In genomic region chr2:18766821-18767541, GRCm38 (mm10) we compare ENCODE assay signal across 8 mouse cellular contexts.
DNase-seq lines count a peak whose midpoint lies in the region; ATAC-seq and TF ChIP-seq lines count a peak whose summit lies in the region.

No protein-coding gene starts in this region.

- no peaks in the 10 kb centered on the region for H3K79me2 ChIP-seq in myocyte (ENCODE audit: control insufficient read depth, insufficient read depth)

- H3ac ChIP-seq in myocyte (ENCODE audit: control insufficient read depth, insufficient read length): peak overlapping the region; percentile 81

- peak; percentile 58 for ATAC-seq in erythroid progenitor cell, adult 5-6 weeks (replicated peaks; ENCODE audit: low FRiP score, poor library complexity, severe bottlenecking)
- ATAC-seq in heart, embryonic 13.5 days (ENCODE audit: extremely low read depth, insufficient number of reproducible peaks, low FRiP score, low TSS enrichment): peak; percentile 58; the same call in 1 of the 2 replicates
- ATAC-seq in liver, embryonic 11.5 days (replicated peaks; ENCODE audit: low FRiP score): peak; percentile 72

- H3K27me3 ChIP-seq in heart, embryonic 13.5 days (replicated peaks): no peaks in the 10 kb centered on the region
- no peaks in the 10 kb centered on the region for H3K27me3 ChIP-seq in liver, embryonic 11.5 days (replicated peaks; ENCODE audit: control insufficient read depth, insufficient read depth, low read length)
- H3K27me3 ChIP-seq in myocyte (ENCODE audit: control insufficient read depth, insufficient read depth, insufficient read length): no peaks in the 10 kb centered on the region

- WGBS in heart, embryonic 13.5 days: under 1% methylated on average over 56 of the region's 56 CpGs
- WGBS in liver, embryonic 11.5 days: under 1% methylated on average over 56 of the region's 56 CpGs

- H3K4me3 ChIP-seq in heart, embryonic 13.5 days: peak overlapping the region; percentile 81
- H3K4me3 ChIP-seq in liver, embryonic 11.5 days (ENCODE audit: low read depth, low read length): peak overlapping the region; percentile 66
- peak overlapping the region; percentile 55 for H3K4me3 ChIP-seq in myocyte

- H3K9ac ChIP-seq in heart, embryonic 13.5 days: peak overlapping the region; percentile 96
- peak overlapping the region; percentile 74 for H3K9ac ChIP-seq in liver, embryonic 11.5 days (ENCODE audit: low read depth, low read length)

- peak overlapping the region; percentile 98 for H3K27ac ChIP-seq in heart, embryonic 13.5 days (replicated peaks)
- H3K27ac ChIP-seq in liver, embryonic 11.5 days (ENCODE audit: low read depth, low read length): peak overlapping the region; percentile 56; the same call in 1 of the 2 replicates

- H3K4me2 ChIP-seq in heart, embryonic 13.5 days: peak overlapping the region; percentile 80
- peak overlapping the region; percentile 65 for H3K4me2 ChIP-seq in liver, embryonic 11.5 days
- peak overlapping the region; percentile 86 for H3K4me2 ChIP-seq in myocyte (ENCODE audit: low read depth)

- no peaks in the 10 kb centered on the region for H3K9me3 ChIP-seq in heart, embryonic 13.5 days
- H3K9me3 ChIP-seq in liver, embryonic 11.5 days (ENCODE audit: control insufficient read depth, low read length): no peaks in the 10 kb centered on the region

- H3K4me1 ChIP-seq in heart, embryonic 13.5 days: peaks cover 14% of the 10 kb centered on the region
- peaks cover 4% of the 10 kb centered on the region; the same call in 1 of the 2 replicates for H3K4me1 ChIP-seq in liver, embryonic 11.5 days (replicated peaks; ENCODE audit: control insufficient read depth, insufficient read depth, low read length)

- DNase-seq in CD4-positive helper T cell, adult 2 months (ENCODE audit: low read depth, low spot score): peak; percentile 81
- peak; percentile 95 for DNase-seq in brain, embryonic 14.5 days (ENCODE audit: low read depth)
- peak; percentile 95 for DNase-seq in kidney, postnatal 10 days
- peak; percentile 85 for DNase-seq in liver, embryonic 11.5 days (ENCODE audit: low spot score)
- peak; percentile 69 to 86 for DNase-seq in spleen, postnatal 4 days (ENCODE audit: low spot score in 2 of 2)

- peak; percentile 86 for TF ChIP-seq POLR2A in brain, embryonic 14.5 days (IDR thresholded peaks at IDR 0.05; ENCODE audit: borderline replicate concordance, extremely low read depth, insufficient read depth, insufficient read length, poor library complexity, severe bottlenecking)
- peak; percentile 68 for TF ChIP-seq POLR2A in myocyte (IDR thresholded peaks at IDR 0.05; ENCODE audit: insufficient read length, low read depth)

- no peaks in the 10 kb centered on the region for H3K36me3 ChIP-seq in heart, embryonic 13.5 days
- no peaks in the 10 kb centered on the region for H3K36me3 ChIP-seq in liver, embryonic 11.5 days (ENCODE audit: control insufficient read depth, insufficient read depth, low read length)
- no peaks in the 10 kb centered on the region for H3K36me3 ChIP-seq in myocyte (ENCODE audit: control insufficient read depth, insufficient read depth)

- TF ChIP-seq CTCF in brain, embryonic 14.5 days (IDR thresholded peaks at IDR 0.05; ENCODE audit: borderline replicate concordance, extremely low read depth, insufficient read depth, insufficient read length): 0 out of 2 replicates have a peak, but pooled peaks have one; percentile 4

TF ChIP-seq in myocyte, 11 proteins besides CTCF, POLR2A, EP300 and RAD21:
- no peak for TF ChIP-seq USF1 (IDR thresholded peaks at IDR 0.05; ENCODE audit: low read depth)
- no peak for TF ChIP-seq MYOD1 (IDR thresholded peaks at IDR 0.05; ENCODE audit: control insufficient read depth in 1 of 3, insufficient read length in 2 of 3, low read depth in 2 of 3)
- TF ChIP-seq MYOG (IDR thresholded peaks at IDR 0.05; ENCODE audit: control insufficient read depth in 1 of 3, insufficient read depth in 1 of 3, insufficient read length in 2 of 3, low read depth in 2 of 3): peak in 1 of 3 experiments; percentile 10
- TF ChIP-seq SRF (IDR thresholded peaks at IDR 0.05; ENCODE audit: control insufficient read depth, insufficient read length, low read depth): peak; percentile 23
- TF ChIP-seq TCF12 (IDR thresholded peaks at IDR 0.05; ENCODE audit: insufficient read depth, poor library complexity, severe bottlenecking): no peak
- no peak for TF ChIP-seq E2F4 (IDR thresholded peaks at IDR 0.05; ENCODE audit: insufficient read depth)
- TF ChIP-seq TCF3 (IDR thresholded peaks at IDR 0.05; ENCODE audit: insufficient read length, low read depth): no peak
- no peak for TF ChIP-seq CEBPB (IDR thresholded peaks at IDR 0.05; ENCODE audit: insufficient read depth, poor library complexity, severe bottlenecking)
- TF ChIP-seq REST (IDR thresholded peaks at IDR 0.05; ENCODE audit: insufficient read depth, insufficient read length): no peak
- no peak for TF ChIP-seq MAX (IDR thresholded peaks at IDR 0.05; ENCODE audit: low read depth)
- TF ChIP-seq POLR2AphosphoS2 (IDR thresholded peaks at IDR 0.05; ENCODE audit: insufficient read length, low read depth): peak; percentile 82

Comparison
In these comparisons a context has a peak if more than half of its experiments do, and no peak if none do; other contexts are left out.
1. Peak in every context shown above with its lines: DNase-seq, ATAC-seq, H3K4me3 ChIP-seq and H3K27ac ChIP-seq.